ENCODE assay signal across 23 mouse cellular contexts in genomic region chr1:89697241-89697640, GRCm38 (mm10).
DNase-seq lines count a peak whose midpoint lies in the region; ATAC-seq and TF ChIP-seq lines count a peak whose summit lies in the region.
"Had no signal": no experiment of that assay in that cellular context is flagged by ENCODE, and none has a peak within 500 bp of the region (broad histone marks: within the 10 kb centered on the region; RNA-seq: fewer than 3 reads in every experiment).

No protein-coding gene starts in this region.

- WGBS in forebrain, postnatal 0 days, result 63% methylated on average over 2 of the region's 2 CpGs
- 88% methylated on average over 2 of the region's 2 CpGs for WGBS in forebrain, embryonic 11.5 days

- TF ChIP-seq CTCF in forebrain, postnatal 0 days (IDR thresholded peaks at IDR 0.05; ENCODE audit: low read depth), result no peak

- DNase-seq in adrenal gland, adult 2 months, result peak; percentile 37
- no peak for DNase-seq in adrenal gland, adult 8-10 months
- no peak for DNase-seq in forebrain, postnatal 0 days
- no peak for DNase-seq in forebrain, embryonic 11.5 days (ENCODE audit: low spot score)
- peak; percentile 17 for DNase-seq in NIH3T3 (ENCODE audit: low read depth)
- DNase-seq in right cerebral cortex, postnatal 14 days, result no peak
- DNase-seq in thymus, postnatal 10 days (ENCODE audit: low spot score in 2 of 2), result no peak
- DNase-seq in retina, postnatal 1 day, result no peak
- DNase-seq: cerebellum, adult 11 months; cerebellum, adult 2 months; cerebellum, adult 9-11 months; cerebellum, postnatal 25 days; gastrocnemius, postnatal 10 days; heart, adult 11 months; kidney, adult 2 months had no signal

- H3K9me3 ChIP-seq in forebrain, postnatal 0 days (ENCODE audit: low read length), result no peaks in the 10 kb centered on the region
- H3K9me3 ChIP-seq in forebrain, embryonic 11.5 days (ENCODE audit: control insufficient read depth, low read length), result no peaks in the 10 kb centered on the region
- H3K9me3 ChIP-seq: embryonic facial prominence, embryonic 12.5 days; embryonic facial prominence, embryonic 15.5 days; forebrain, embryonic 12.5 days; forebrain, embryonic 15.5 days; hindbrain, embryonic 12.5 days; hindbrain, embryonic 15.5 days had no signal

- H3K36me3 ChIP-seq in forebrain, postnatal 0 days (ENCODE audit: insufficient read depth), result peaks cover 12% of the 10 kb centered on the region; the same call in 1 of the 2 replicates
- no peaks in the 10 kb centered on the region; the same call in 1 of the 2 replicates for H3K36me3 ChIP-seq in forebrain, embryonic 11.5 days (ENCODE audit: control insufficient read depth, insufficient read depth, low read length)
- H3K36me3 ChIP-seq: embryonic facial prominence, embryonic 12.5 days; forebrain, embryonic 12.5 days; hindbrain, embryonic 15.5 days had no signal

- H3K27ac ChIP-seq in forebrain, postnatal 0 days (ENCODE audit: low read depth, low read length), result no peak overlapping the region
- H3K27ac ChIP-seq in forebrain, embryonic 11.5 days (ENCODE audit: low read depth, low read length), result no peak overlapping the region
- H3K27ac ChIP-seq: embryonic facial prominence, embryonic 12.5 days; embryonic facial prominence, embryonic 15.5 days; forebrain, embryonic 12.5 days; forebrain, embryonic 15.5 days; hindbrain, embryonic 12.5 days; hindbrain, embryonic 15.5 days had no signal

- ATAC-seq in forebrain, postnatal 0 days, result peak; percentile 48
- ATAC-seq in forebrain, embryonic 11.5 days (replicated peaks; ENCODE audit: low FRiP score), result no peak
- ATAC-seq: forebrain, embryonic 15.5 days; intestine, postnatal 0 days had no signal

- H3K9ac ChIP-seq in forebrain, postnatal 0 days, result no peak overlapping the region
- no peak overlapping the region for H3K9ac ChIP-seq in forebrain, embryonic 11.5 days (ENCODE audit: low read length)
- H3K9ac ChIP-seq: embryonic facial prominence, embryonic 12.5 days; embryonic facial prominence, embryonic 15.5 days; forebrain, embryonic 12.5 days; forebrain, embryonic 15.5 days; hindbrain, embryonic 12.5 days; hindbrain, embryonic 15.5 days had no signal

- peaks cover 34% of the 10 kb centered on the region for H3K27me3 ChIP-seq in forebrain, postnatal 0 days (ENCODE audit: insufficient read depth, low read length)
- peaks cover 20% of the 10 kb centered on the region for H3K27me3 ChIP-seq in forebrain, embryonic 11.5 days (ENCODE audit: control insufficient read depth, insufficient read depth, low read length)
- H3K27me3 ChIP-seq: embryonic facial prominence, embryonic 12.5 days; embryonic facial prominence, embryonic 15.5 days had no signal

- no peak overlapping the region for H3K4me3 ChIP-seq in forebrain, postnatal 0 days (ENCODE audit: low read depth, low read length)
- H3K4me3 ChIP-seq in forebrain, embryonic 11.5 days (ENCODE audit: low read depth, low read length), result no peak overlapping the region
- H3K4me3 ChIP-seq: embryonic facial prominence, embryonic 12.5 days; embryonic facial prominence, embryonic 15.5 days; forebrain, embryonic 12.5 days; forebrain, embryonic 15.5 days; hindbrain, embryonic 12.5 days; hindbrain, embryonic 15.5 days had no signal

- 0 out of 2 replicates have a peak, but pooled peaks cover 4% of the 10 kb centered on the region for H3K4me1 ChIP-seq in forebrain, postnatal 0 days (ENCODE audit: insufficient read depth)
- no peaks in the 10 kb centered on the region; the same call in 1 of the 2 replicates for H3K4me1 ChIP-seq in forebrain, embryonic 11.5 days (replicated peaks; ENCODE audit: control insufficient read depth, insufficient read depth, low read length)

- no peak overlapping the region for H3K4me2 ChIP-seq in forebrain, postnatal 0 days (ENCODE audit: low read depth)
- no peak overlapping the region for H3K4me2 ChIP-seq in forebrain, embryonic 11.5 days (ENCODE audit: low read depth, low read length, severe bottlenecking)
- H3K4me2 ChIP-seq: embryonic facial prominence, embryonic 12.5 days; embryonic facial prominence, embryonic 15.5 days; forebrain, embryonic 12.5 days; forebrain, embryonic 15.5 days; heart, embryonic 11.5 days; hindbrain, embryonic 12.5 days; hindbrain, embryonic 15.5 days had no signal

Comparison
In these comparisons a context has a peak if more than half of its experiments do, and no peak if none do; other contexts are left out.
1. DNase-seq: peak in adrenal gland, adult 2 months (single experiment) and NIH3T3 (single experiment); none in adrenal gland, adult 8-10 months (single experiment), forebrain, postnatal 0 days (single experiment), forebrain, embryonic 11.5 days (single experiment), right cerebral cortex, postnatal 14 days (single experiment), thymus, postnatal 10 days (0 of 2) and retina, postnatal 1 day (single experiment).